Mouse (Mus musculus): ENCODE results near the gene Lbhd2.

- TF ChIP-seq EP300 (IDR thresholded peaks at IDR 0.05; ENCODE audit: insufficient read depth, low read depth, low read length), result peak; percentile 72; the same call in 1 of the 2 replicates
- TF ChIP-seq POLR2A (IDR thresholded peaks at IDR 0.05; ENCODE audit: insufficient read depth, low read depth, low read length), result no peak
These were observed 6.7 kb downstream of the Lbhd2 start for GRCm38 (mm10) chr12:111413300-111413699.

Data from heart, adult 2 months (tissue).